Mouse (Mus musculus) ovary, adult 10 weeks (tissue): Measurements from ENCODE around the gene Dap. TPM values are rescaled to one million over a fixed set of nuclear protein-coding genes. Genes with fewer than 3 reads are reported as not detected.

ENCODE experiments used
- polyA plus RNA-seq: library from polyadenylated mRNA; stranded (reverse); fragments of 350-450 nt; fragmentation: Illumina TruSeq; extraction: RNeasy Lipid Tissue Mini Kit (QIAGEN cat#74804); gene quantifications from one replicate; pipeline ENCODE4 v1.2.3, GENCODE M21; 2014

Gene Dap
- 40.3 TPM for polyA plus RNA-seq

DNA sequence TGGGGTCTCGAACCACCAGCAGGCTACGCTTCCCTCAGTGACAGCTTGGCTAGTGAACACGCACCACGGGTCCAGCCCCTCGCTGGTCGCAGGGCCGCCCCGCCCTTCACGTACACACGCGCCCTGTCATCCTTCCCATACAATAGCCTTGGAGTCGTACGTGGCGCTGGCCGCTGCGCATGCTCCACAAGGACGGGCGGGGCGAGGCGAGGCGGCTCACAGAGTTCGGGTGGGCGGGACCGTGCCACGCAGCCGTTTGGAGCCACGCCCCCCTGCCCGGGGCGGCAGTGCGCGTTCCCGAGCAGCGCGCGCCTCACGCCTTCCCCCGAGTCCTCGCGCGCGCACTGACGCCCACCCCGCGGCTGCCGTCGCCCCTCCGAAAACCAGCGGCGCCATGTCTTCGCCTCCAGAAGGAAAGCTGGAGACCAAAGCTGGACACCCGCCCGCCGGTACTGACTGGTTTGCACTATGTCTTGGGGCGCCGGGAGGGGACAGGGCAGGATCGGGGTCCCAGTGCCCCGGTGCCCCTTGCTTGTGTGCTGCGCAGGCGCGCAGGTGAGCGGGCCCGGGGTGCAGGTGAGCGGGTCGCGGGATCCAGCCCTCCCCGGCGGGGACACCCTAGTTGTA lies at the start of gene Dap:
Dap (plus strand) TSS at position 180 of the 627 bp plus-strand sequence.

Other genes starting within 250 kb of the Dap start
- gene Ankrd33b, start 143.4 kb downstream of the Dap start, polyA plus RNA-seq = 1.9 TPM
- gene Ropn1l, start 229.4 kb downstream of the Dap start, polyA plus RNA-seq = 2.3 TPM